ENCODE assay signal across 8 mouse cellular contexts in genomic region chr5:52565813-52566531, GRCm38 (mm10). TPM values are rescaled to one million over a fixed set of nuclear protein-coding genes. Genes with fewer than 3 reads are reported as not detected.
DNase-seq lines count a peak whose midpoint lies in the region; ATAC-seq lines count a peak whose summit lies in the region.

Gene Lgi2, minus strand, starts transcription at chr5:52566462.

- peak within 1 kb of the TSS; percentile 74 for H3K9ac ChIP-seq in kidney, embryonic 14.5 days (ENCODE audit: low read depth, low read length)
- peak within 1 kb of the TSS; percentile 54 for H3K9ac ChIP-seq in forebrain, embryonic 15.5 days (replicated peaks)
- H3K9ac ChIP-seq in intestine, embryonic 16.5 days (ENCODE audit: low read depth, low read length) = peak within 1 kb of the TSS; percentile 75
- H3K9ac ChIP-seq in liver, embryonic 11.5 days (ENCODE audit: low read depth, low read length) = no peak within 1 kb of the TSS

- no peak within 1 kb of the TSS for H3K27ac ChIP-seq in kidney, embryonic 14.5 days (ENCODE audit: low read depth, low read length)
- no peak within 1 kb of the TSS for H3K27ac ChIP-seq in forebrain, embryonic 15.5 days (replicated peaks)
- H3K27ac ChIP-seq in intestine, embryonic 16.5 days (ENCODE audit: low read length) = peak within 1 kb of the TSS; percentile 35
- H3K27ac ChIP-seq in liver, embryonic 11.5 days (ENCODE audit: low read depth, low read length) = no peak within 1 kb of the TSS

- 0 out of 2 replicates have a peak, but pooled peaks cover 2% of the 10 kb centered on the region for H3K27me3 ChIP-seq in kidney, embryonic 14.5 days (ENCODE audit: control insufficient read depth, insufficient read depth, low read length)
- H3K27me3 ChIP-seq in forebrain, embryonic 15.5 days = 0 out of 2 replicates have a peak, but pooled peaks cover 8% of the 10 kb centered on the region
- H3K27me3 ChIP-seq in intestine, embryonic 16.5 days (replicated peaks; ENCODE audit: control insufficient read depth, insufficient read depth, low read length) = no peaks in the 10 kb centered on the region
- H3K27me3 ChIP-seq in liver, embryonic 11.5 days (replicated peaks; ENCODE audit: control insufficient read depth, insufficient read depth, low read length) = peaks cover 39% of the 10 kb centered on the region

- no peak for DNase-seq in kidney, adult 18-20 months
- peak; percentile 51 for DNase-seq in cerebellum, adult 11-12 months
- peak; percentile 47 for DNase-seq in liver, embryonic 11.5 days (ENCODE audit: low spot score)
- DNase-seq in ovary, postnatal 14 days (ENCODE audit: low spot score) = peak; percentile 33
- no peak for DNase-seq in spleen, postnatal 14 days (ENCODE audit: low spot score in 2 of 2)

- H3K4me1 ChIP-seq in kidney, embryonic 14.5 days (ENCODE audit: control insufficient read depth, insufficient read depth, low read length) = peaks cover 8% of the 10 kb centered on the region; the same call in 1 of the 2 replicates
- H3K4me1 ChIP-seq in forebrain, embryonic 15.5 days = peaks cover 9% of the 10 kb centered on the region
- peaks cover 14% of the 10 kb centered on the region for H3K4me1 ChIP-seq in intestine, embryonic 16.5 days (ENCODE audit: control insufficient read depth, insufficient read depth, low read length)
- H3K4me1 ChIP-seq in liver, embryonic 11.5 days (replicated peaks; ENCODE audit: control insufficient read depth, insufficient read depth, low read length) = no peaks in the 10 kb centered on the region

- ATAC-seq in kidney, embryonic 14.5 days (ENCODE audit: low FRiP score, low TSS enrichment) = peak; percentile 83
- ATAC-seq in forebrain, embryonic 15.5 days (replicated peaks) = peak; percentile 84
- peak; percentile 80 for ATAC-seq in intestine, embryonic 16.5 days
- ATAC-seq in liver, embryonic 11.5 days (replicated peaks; ENCODE audit: low FRiP score) = peak; percentile 47; the same call in 1 of the 2 replicates

- H3K4me3 ChIP-seq in kidney, embryonic 14.5 days (ENCODE audit: low read length) = peak within 1 kb of the TSS; percentile 62
- H3K4me3 ChIP-seq in forebrain, embryonic 15.5 days = peak within 1 kb of the TSS; percentile 54
- peak within 1 kb of the TSS; percentile 68 for H3K4me3 ChIP-seq in intestine, embryonic 16.5 days (ENCODE audit: low read length)
- peak within 1 kb of the TSS; percentile 53 for H3K4me3 ChIP-seq in liver, embryonic 11.5 days (ENCODE audit: low read depth, low read length)

- peaks cover 8% of the 10 kb centered on the region for H3K9me3 ChIP-seq in kidney, embryonic 14.5 days (ENCODE audit: control insufficient read depth, low read length)
- H3K9me3 ChIP-seq in forebrain, embryonic 15.5 days = no peaks in the 10 kb centered on the region
- peaks cover 10% of the 10 kb centered on the region; the same call in 1 of the 2 replicates for H3K9me3 ChIP-seq in intestine, embryonic 16.5 days (ENCODE audit: control insufficient read depth, low read length)
- H3K9me3 ChIP-seq in liver, embryonic 11.5 days (ENCODE audit: control insufficient read depth, low read length) = no peaks in the 10 kb centered on the region

- H3K36me3 ChIP-seq in kidney, embryonic 14.5 days (ENCODE audit: control insufficient read depth, insufficient read depth, low read length) = no peaks in the 10 kb centered on the region
- H3K36me3 ChIP-seq in forebrain, embryonic 15.5 days = no peaks in the 10 kb centered on the region
- H3K36me3 ChIP-seq in intestine, embryonic 16.5 days (ENCODE audit: control insufficient read depth, insufficient read depth, low read length) = no peaks in the 10 kb centered on the region
- no peaks in the 10 kb centered on the region for H3K36me3 ChIP-seq in liver, embryonic 11.5 days (ENCODE audit: control insufficient read depth, insufficient read depth, low read length)

- H3K4me2 ChIP-seq in kidney, embryonic 14.5 days (replicated peaks; ENCODE audit: low read depth, low read length) = peak within 1 kb of the TSS; percentile 98
- peak within 1 kb of the TSS; percentile 88 for H3K4me2 ChIP-seq in forebrain, embryonic 15.5 days (replicated peaks)
- peak within 1 kb of the TSS; percentile 95 for H3K4me2 ChIP-seq in intestine, embryonic 16.5 days (ENCODE audit: low read depth, low read length)
- peak within 1 kb of the TSS; percentile 78 for H3K4me2 ChIP-seq in liver, embryonic 11.5 days

- under 1% methylated on average over 73 of the region's 83 CpGs for WGBS in kidney, embryonic 14.5 days
- under 1% methylated on average over 77 of the region's 83 CpGs for WGBS in forebrain, embryonic 15.5 days
- 2% methylated on average over 40 of the region's 83 CpGs for WGBS in intestine, embryonic 16.5 days
- 1% methylated on average over 64 of the region's 83 CpGs for whole genome bisulfite sequencing in liver, embryonic 11.5 days

RNA-seq across cellular contexts. Expression of gene Lgi2, which starts in this region (rescaled TPM):
- 3.5 and 3.9 TPM in 2 replicates for polyA plus RNA-seq in kidney, embryonic 14.5 days (2014; fragmentation: Nextera tagmentation; extraction: Ambion mirVana)
- 1.9 TPM in 2 replicates for polyA plus RNA-seq in forebrain, embryonic 15.5 days (2015; fragmentation: Nextera tagmentation; extraction: Ambion mirVana)
- polyA plus RNA-seq in intestine, embryonic 16.5 days (2015; fragmentation: Nextera tagmentation; extraction: Ambion mirVana) = 2.9 and 4.1 TPM in 2 replicates
- 0.84 and 1.0 TPM in 2 replicates for polyA plus RNA-seq in liver, embryonic 11.5 days (2014; fragmentation: Nextera tagmentation; extraction: Ambion mirVana)

Comparison
In these comparisons a context has a peak if more than half of its experiments do, and no peak if none do; other contexts are left out.
1. DNase-seq: peak in cerebellum, adult 11-12 months (single experiment), liver, embryonic 11.5 days (single experiment) and ovary, postnatal 14 days (single experiment); none in kidney, adult 18-20 months (single experiment) and spleen, postnatal 14 days (0 of 2).
2. Peak in every context shown above with its lines, with median percentiles within 50 percentile points of each other: ATAC-seq, H3K4me2 ChIP-seq and H3K4me3 ChIP-seq.